Comparison of ENCODE assay signal across 25 mouse cellular contexts in genomic region chr5:146471821-146472220, GRCm38 (mm10). TPM values are rescaled to one million over a fixed set of nuclear protein-coding genes. Genes with fewer than 3 reads are reported as not detected.
A peak's percentile ranks its signal among the peaks of the same experiment; 100 is the strongest.
DNase-seq lines count a peak whose midpoint lies in the region; ATAC-seq and TF ChIP-seq lines count a peak whose summit lies in the region.
"Had no signal": no experiment of that assay in that cellular context is flagged by ENCODE, and none has a peak within 500 bp of the region (broad histone marks: within the 10 kb centered on the region; RNA-seq: fewer than 3 reads in every experiment).

No protein-coding gene starts in this region.

- no peaks in the 10 kb centered on the region for H3K4me1 ChIP-seq in forebrain, postnatal 0 days (ENCODE audit: insufficient read depth)
- H3K4me1 ChIP-seq in forebrain, embryonic 12.5 days = no peaks in the 10 kb centered on the region
- H3K4me1 ChIP-seq in midbrain, embryonic 13.5 days (replicated peaks) = no peaks in the 10 kb centered on the region
- H3K4me1 ChIP-seq: embryonic facial prominence, embryonic 15.5 days; forebrain, embryonic 10.5 days; forebrain, embryonic 15.5 days; heart, embryonic 12.5 days; hindbrain, embryonic 10.5 days; intestine, embryonic 15.5 days had no signal

- TF ChIP-seq CTCF in forebrain, postnatal 0 days (IDR thresholded peaks at IDR 0.05; ENCODE audit: low read depth) = no peak
- TF ChIP-seq CTCF in Patski (IDR thresholded peaks at IDR 0.05) = no peak

- intact Hi-C loops in left cerebral cortex, postnatal 25 days (cut with DNase I) = loop anchor here (5.0 to 10.0 kb wide), 3 partner anchors 87 to 285 kb away; partner anchors contain the start of genes 1700001J03Rik and Wasf3

- peak; percentile 40 for ATAC-seq in forebrain, postnatal 0 days
- ATAC-seq in forebrain, embryonic 12.5 days (ENCODE audit: low FRiP score) = no peak
- peak; percentile 44 for ATAC-seq in Patski
- no peak for ATAC-seq in midbrain, embryonic 13.5 days
- ATAC-seq: forebrain, embryonic 15.5 days had no signal

- no peaks in the 10 kb centered on the region for H3K9me3 ChIP-seq in forebrain, postnatal 0 days (ENCODE audit: low read length)
- H3K9me3 ChIP-seq in forebrain, embryonic 12.5 days = no peaks in the 10 kb centered on the region
- no peaks in the 10 kb centered on the region for H3K9me3 ChIP-seq in midbrain, embryonic 13.5 days
- H3K9me3 ChIP-seq: embryonic facial prominence, embryonic 15.5 days; forebrain, embryonic 10.5 days; forebrain, embryonic 15.5 days; heart, embryonic 12.5 days; hindbrain, embryonic 10.5 days; intestine, embryonic 15.5 days had no signal

- H3K4me2 ChIP-seq in forebrain, postnatal 0 days (ENCODE audit: low read depth) = no peak overlapping the region
- no peak overlapping the region for H3K4me2 ChIP-seq in forebrain, embryonic 12.5 days
- H3K4me2 ChIP-seq in midbrain, embryonic 13.5 days (replicated peaks) = no peak overlapping the region
- H3K4me2 ChIP-seq: embryonic facial prominence, embryonic 15.5 days; forebrain, embryonic 15.5 days; heart, embryonic 12.5 days; hindbrain, embryonic 14.5 days; intestine, embryonic 15.5 days had no signal

- CTCF ChIA-PET in Patski (lab: Charles Lee) = interaction anchor here (0.7 kb wide), 1 partner anchor 49 kb away, joined by 3 read pairs; no protein-coding TSS in a partner anchor

- in situ Hi-C loops in Patski (cut with MboI; ENCODE audit: low pct_unique_long_range_greater_than_20kb) = loop anchor here (25.0 kb wide), 1 partner anchor 285 kb away; the partner anchor contains the start of gene 1700001J03Rik

- H3K27ac ChIP-seq in forebrain, postnatal 0 days (ENCODE audit: low read depth, low read length) = no peak overlapping the region
- no peak overlapping the region for H3K27ac ChIP-seq in forebrain, embryonic 12.5 days
- H3K27ac ChIP-seq in midbrain, embryonic 13.5 days = no peak overlapping the region
- H3K27ac ChIP-seq: embryonic facial prominence, embryonic 15.5 days; forebrain, embryonic 10.5 days; forebrain, embryonic 15.5 days; hindbrain, embryonic 10.5 days; hindbrain, embryonic 14.5 days; intestine, embryonic 15.5 days had no signal

- H3K27me3 ChIP-seq in forebrain, postnatal 0 days (ENCODE audit: insufficient read depth, low read length) = no peaks in the 10 kb centered on the region
- H3K27me3 ChIP-seq in forebrain, embryonic 12.5 days = no peaks in the 10 kb centered on the region
- no peaks in the 10 kb centered on the region for H3K27me3 ChIP-seq in Patski
- no peaks in the 10 kb centered on the region for H3K27me3 ChIP-seq in midbrain, embryonic 13.5 days
- H3K27me3 ChIP-seq: embryonic facial prominence, embryonic 15.5 days; forebrain, embryonic 15.5 days; intestine, embryonic 15.5 days had no signal

- POLR2A ChIA-PET in Patski (lab: Charles Lee) = interaction anchor here (0.6 kb wide), 1 partner anchor 1629 kb away, joined by 7 read pairs; no protein-coding TSS in a partner anchor

- no peak for DNase-seq in forebrain, postnatal 0 days
- DNase-seq in Patski (ENCODE audit: low read depth, low spot score) = no peak
- peak; percentile 57 for DNase-seq in adrenal gland, postnatal 10 days
- no peak for DNase-seq in left cerebral cortex, postnatal 25 days (ENCODE audit: low spot score in 2 of 2)
- DNase-seq in heart, adult 18-20 months = no peak
- DNase-seq: cerebellum, adult 2 months; cerebellum, postnatal 10 days; kidney, adult 18-20 months had no signal

- no peak overlapping the region for H3K9ac ChIP-seq in forebrain, postnatal 0 days
- no peak overlapping the region for H3K9ac ChIP-seq in forebrain, embryonic 12.5 days
- H3K9ac ChIP-seq in midbrain, embryonic 13.5 days (replicated peaks) = no peak overlapping the region
- H3K9ac ChIP-seq: embryonic facial prominence, embryonic 15.5 days; forebrain, embryonic 15.5 days; heart, embryonic 12.5 days; hindbrain, embryonic 14.5 days; intestine, embryonic 15.5 days had no signal

- no peaks in the 10 kb centered on the region for H3K36me3 ChIP-seq in forebrain, postnatal 0 days (ENCODE audit: insufficient read depth)
- H3K36me3 ChIP-seq in forebrain, embryonic 12.5 days (replicated peaks) = peaks cover 18% of the 10 kb centered on the region
- peaks cover 43% of the 10 kb centered on the region for H3K36me3 ChIP-seq in midbrain, embryonic 13.5 days
- H3K36me3 ChIP-seq: forebrain, embryonic 15.5 days; heart, embryonic 12.5 days; intestine, embryonic 15.5 days had no signal

- no peak overlapping the region for H3K4me3 ChIP-seq in forebrain, postnatal 0 days (ENCODE audit: low read depth, low read length)
- H3K4me3 ChIP-seq in forebrain, embryonic 12.5 days (replicated peaks) = no peak overlapping the region
- H3K4me3 ChIP-seq in midbrain, embryonic 13.5 days (replicated peaks) = no peak overlapping the region
- H3K4me3 ChIP-seq: embryonic facial prominence, embryonic 15.5 days; erythroblast, embryonic 14.5 days; forebrain, embryonic 10.5 days; forebrain, embryonic 15.5 days; heart, embryonic 12.5 days; hindbrain, embryonic 10.5 days; intestine, embryonic 15.5 days had no signal

- WGBS in forebrain, postnatal 0 days = 89% methylated on average over 12 of the region's 12 CpGs
- WGBS in forebrain, embryonic 12.5 days = 91% methylated on average over 12 of the region's 12 CpGs
- WGBS in midbrain, embryonic 13.5 days = 95% methylated on average over 12 of the region's 12 CpGs

RNA-seq across cellular contexts. Expression of gene Gm6408, which starts 9.9 kb away (rescaled TPM):
- not detected in 2 replicates for total RNA-seq in forebrain, postnatal 0 days (2014; rRNA removed)
- not detected in 2 replicates for polyA plus RNA-seq in forebrain, postnatal 0 days (2015; fragmentation: Nextera tagmentation; extraction: Ambion mirVana)
- not detected in 2 replicates for polyA plus RNA-seq in forebrain, embryonic 12.5 days (2016; fragmentation: Nextera tagmentation; extraction: Ambion mirVana)
- polyA plus RNA-seq in Patski (2021) = not detected
- not detected for total RNA-seq in adrenal gland, postnatal 10 days (2021)
- not detected in 2 replicates for polyA plus RNA-seq in midbrain, embryonic 13.5 days (2015; fragmentation: Nextera tagmentation; extraction: Ambion mirVana)
- total RNA-seq in left cerebral cortex, postnatal 25 days (2021) = not detected
- total RNA-seq in heart, adult 18-20 months (2021) = not detected
- total RNA-seq: gastrocnemius, adult 8-10 months; heart, adult 8-10 months; heart, postnatal 25 days had no signal
- polyA plus RNA-seq: C2C12; embryonic facial prominence, embryonic 11.5 days; embryonic facial prominence, embryonic 15.5 days; erythroblast, embryonic 14.5 days; forebrain, embryonic 10.5 days; forebrain, embryonic 15.5 days; gonadal fat pad, adult 2 months; heart, embryonic 12.5 days; heart, embryonic 16.5 days; hindbrain, embryonic 10.5 days; hindbrain, embryonic 14.5 days; intestine, embryonic 15.5 days had no signal

RNA-seq across cellular contexts. Expression of gene Gm6370, which starts 19.3 kb away (rescaled TPM):
- total RNA-seq in forebrain, postnatal 0 days (2014; rRNA removed) = not detected in 2 replicates
- not detected in 2 replicates for polyA plus RNA-seq in forebrain, postnatal 0 days (2015; fragmentation: Nextera tagmentation; extraction: Ambion mirVana)
- polyA plus RNA-seq in forebrain, embryonic 12.5 days (2016; fragmentation: Nextera tagmentation; extraction: Ambion mirVana) = not detected in 2 replicates
- not detected for polyA plus RNA-seq in Patski (2021)
- under 1 TPM in 1 of 2 experiments, not detected in 1; 0.33 TPM for total RNA-seq in adrenal gland, postnatal 10 days (2021)
- not detected in 2 replicates for polyA plus RNA-seq in midbrain, embryonic 13.5 days (2015; fragmentation: Nextera tagmentation; extraction: Ambion mirVana)
- total RNA-seq in left cerebral cortex, postnatal 25 days (2021) = not detected
- total RNA-seq in heart, adult 18-20 months (2021) = not detected
- total RNA-seq: gastrocnemius, adult 8-10 months; heart, adult 8-10 months; heart, postnatal 25 days had no signal
- polyA plus RNA-seq: C2C12; cerebellum, adult 2 months; embryonic facial prominence, embryonic 11.5 days; embryonic facial prominence, embryonic 15.5 days; erythroblast, embryonic 14.5 days; forebrain, embryonic 10.5 days; forebrain, embryonic 15.5 days; gonadal fat pad, adult 2 months; heart, embryonic 12.5 days; heart, embryonic 16.5 days; hindbrain, embryonic 10.5 days; hindbrain, embryonic 14.5 days; intestine, embryonic 15.5 days had no signal

RNA-seq across cellular contexts. Expression of gene 4930449I24Rik, which starts 30.4 kb away (rescaled TPM):
- total RNA-seq in forebrain, postnatal 0 days (2014; rRNA removed) = not detected in 2 replicates
- polyA plus RNA-seq in forebrain, postnatal 0 days (2015; fragmentation: Nextera tagmentation; extraction: Ambion mirVana) = not detected in 2 replicates
- not detected in 2 replicates for polyA plus RNA-seq in forebrain, embryonic 12.5 days (2016; fragmentation: Nextera tagmentation; extraction: Ambion mirVana)
- not detected for polyA plus RNA-seq in Patski (2021)
- not detected for total RNA-seq in adrenal gland, postnatal 10 days (2021)
- not detected in 2 replicates for polyA plus RNA-seq in midbrain, embryonic 13.5 days (2015; fragmentation: Nextera tagmentation; extraction: Ambion mirVana)
- not detected for total RNA-seq in left cerebral cortex, postnatal 25 days (2021)
- not detected for total RNA-seq in heart, adult 18-20 months (2021)
- total RNA-seq: gastrocnemius, adult 8-10 months; heart, adult 8-10 months; heart, postnatal 25 days had no signal
- polyA plus RNA-seq: C2C12; cerebellum, adult 2 months; embryonic facial prominence, embryonic 11.5 days; embryonic facial prominence, embryonic 15.5 days; erythroblast, embryonic 14.5 days; forebrain, embryonic 10.5 days; forebrain, embryonic 15.5 days; heart, embryonic 12.5 days; heart, embryonic 16.5 days; hindbrain, embryonic 10.5 days; hindbrain, embryonic 14.5 days; intestine, embryonic 15.5 days had no signal

RNA-seq across cellular contexts. Expression of gene Gm3402, which starts 42.1 kb away (rescaled TPM):
- not detected in 2 replicates for total RNA-seq in forebrain, postnatal 0 days (2014; rRNA removed)
- not detected in 2 replicates for polyA plus RNA-seq in forebrain, postnatal 0 days (2015; fragmentation: Nextera tagmentation; extraction: Ambion mirVana)
- polyA plus RNA-seq in forebrain, embryonic 12.5 days (2016; fragmentation: Nextera tagmentation; extraction: Ambion mirVana) = not detected in 2 replicates
- not detected for polyA plus RNA-seq in Patski (2021)
- total RNA-seq in adrenal gland, postnatal 10 days (2021) = not detected
- polyA plus RNA-seq in midbrain, embryonic 13.5 days (2015; fragmentation: Nextera tagmentation; extraction: Ambion mirVana) = not detected in 2 replicates
- total RNA-seq in left cerebral cortex, postnatal 25 days (2021) = not detected
- total RNA-seq in heart, adult 18-20 months (2021) = not detected
- total RNA-seq: gastrocnemius, adult 8-10 months; heart, adult 8-10 months; heart, postnatal 25 days had no signal
- polyA plus RNA-seq: C2C12; cerebellum, adult 2 months; embryonic facial prominence, embryonic 11.5 days; embryonic facial prominence, embryonic 15.5 days; erythroblast, embryonic 14.5 days; forebrain, embryonic 10.5 days; forebrain, embryonic 15.5 days; gonadal fat pad, adult 2 months; heart, embryonic 12.5 days; heart, embryonic 16.5 days; hindbrain, embryonic 10.5 days; hindbrain, embryonic 14.5 days; intestine, embryonic 15.5 days had no signal

RNA-seq across cellular contexts. Expression of gene Gm3404, which starts 53.8 kb away (rescaled TPM):
- total RNA-seq in forebrain, postnatal 0 days (2014; rRNA removed) = not detected in 2 replicates
- polyA plus RNA-seq in forebrain, postnatal 0 days (2015; fragmentation: Nextera tagmentation; extraction: Ambion mirVana) = not detected in 2 replicates
- polyA plus RNA-seq in forebrain, embryonic 12.5 days (2016; fragmentation: Nextera tagmentation; extraction: Ambion mirVana) = not detected in 2 replicates
- not detected for polyA plus RNA-seq in Patski (2021)
- total RNA-seq in adrenal gland, postnatal 10 days (2021) = not detected
- not detected in 2 replicates for polyA plus RNA-seq in midbrain, embryonic 13.5 days (2015; fragmentation: Nextera tagmentation; extraction: Ambion mirVana)
- not detected for total RNA-seq in left cerebral cortex, postnatal 25 days (2021)
- total RNA-seq in heart, adult 18-20 months (2021) = not detected
- total RNA-seq: gastrocnemius, adult 8-10 months; heart, adult 8-10 months; heart, postnatal 25 days had no signal
- polyA plus RNA-seq: C2C12; cerebellum, adult 2 months; embryonic facial prominence, embryonic 11.5 days; embryonic facial prominence, embryonic 15.5 days; erythroblast, embryonic 14.5 days; forebrain, embryonic 10.5 days; forebrain, embryonic 15.5 days; gonadal fat pad, adult 2 months; heart, embryonic 12.5 days; heart, embryonic 16.5 days; hindbrain, embryonic 10.5 days; hindbrain, embryonic 14.5 days; intestine, embryonic 15.5 days had no signal

Comparison
In these comparisons a context has a peak if more than half of its experiments do, and no peak if none do; other contexts are left out.
1. ATAC-seq: peak in forebrain, postnatal 0 days (single experiment) and Patski (single experiment); none in forebrain, embryonic 12.5 days (single experiment) and midbrain, embryonic 13.5 days (single experiment).